Mouse (Mus musculus) hindbrain, embryonic 14.5 days (tissue): ENCODE results near the gene Lrriq3. TPM values are rescaled to one million over a fixed set of nuclear protein-coding genes. Genes with fewer than 3 reads are reported as not detected.

Experiments
- ATAC-seq: fragments of 200-750 bp; cut with Nextera tagmentation; 2 replicates; pipeline ENCODE4 v1.8.0; 2017; ENCODE audit warnings: moderate number of reproducible peaks, mild to moderate bottlenecking, moderate TSS enrichment, moderate library complexity; ENCODE audit not compliant: low FRiP score
- DNase-seq: peaks from one replicate; pipeline ENCODE4 v3.0.0-alpha.2; 2015; ENCODE audit warnings: low spot score
- H3K27ac ChIP-seq: fragments of 300-500 bp; sonication (generic); 2 replicates; pipeline ENCODE4 v1.5.1; 2014; ENCODE audit warnings: mild to moderate bottlenecking, moderate library complexity
- H3K27me3 ChIP-seq: fragments of 300-500 bp; sonication (generic); 2 replicates; pipeline ENCODE4 v1.6.1; 2014; ENCODE audit warnings: mild to moderate bottlenecking, low read length, mixed read lengths; ENCODE audit not compliant: control insufficient read depth, insufficient read depth
- H3K36me3 ChIP-seq: fragments of 300-500 bp; sonication (generic); replicated peaks from 2 replicates; pipeline ENCODE4 v1.6.1; 2014; ENCODE audit not compliant: control insufficient read depth, insufficient read depth
- H3K4me1 ChIP-seq: fragments of 300-500 bp; sonication (generic); replicated peaks from 2 replicates; pipeline ENCODE4 v1.6.1; 2014; ENCODE audit warnings: antibody characterized with exemption, low read length, mixed read lengths; ENCODE audit not compliant: control insufficient read depth, insufficient read depth
- H3K4me2 ChIP-seq: fragments of 300-500 bp; sonication (generic); replicated peaks from 2 replicates; pipeline ENCODE4 v1.6.1; 2014; ENCODE audit warnings: mild to moderate bottlenecking, moderate library complexity
- H3K4me3 ChIP-seq: fragments of 300-500 bp; sonication (generic); replicated peaks from 2 replicates; pipeline ENCODE4 v1.5.1; 2014; ENCODE audit warnings: mild to moderate bottlenecking, low read length
- H3K9ac ChIP-seq: fragments of 300-500 bp; sonication (generic); 2 replicates; pipeline ENCODE4 v1.6.1; 2014
- H3K9me3 ChIP-seq: fragments of 300-500 bp; sonication (generic); 2 replicates; pipeline ENCODE4 v1.6.1; 2016; ENCODE audit warnings: low read length; ENCODE audit not compliant: control insufficient read depth
- WGBS: fragments of 180-500 bp; shearing (Covaris S2); extraction: QIAGEN DNeasy Blood & Tissue Kit; methylation state at CpG from one replicate; pipeline ENCODE4 v1.1.7; 2014; 5-methylcytosine and 5-hydroxymethylcytosine counted together
- polyA plus RNA-seq: library from polyadenylated mRNA; unstranded; fragments of >200 nt; fragmentation: Nextera tagmentation; extraction: Ambion mirVana; gene quantifications from 2 replicates; pipeline ENCODE4 v1.2.1, GENCODE M21; 2014

Lrriq3 gene
- polyA plus RNA-seq, 1 experiment from 2014 or later = 1.3 TPM

DNA sequence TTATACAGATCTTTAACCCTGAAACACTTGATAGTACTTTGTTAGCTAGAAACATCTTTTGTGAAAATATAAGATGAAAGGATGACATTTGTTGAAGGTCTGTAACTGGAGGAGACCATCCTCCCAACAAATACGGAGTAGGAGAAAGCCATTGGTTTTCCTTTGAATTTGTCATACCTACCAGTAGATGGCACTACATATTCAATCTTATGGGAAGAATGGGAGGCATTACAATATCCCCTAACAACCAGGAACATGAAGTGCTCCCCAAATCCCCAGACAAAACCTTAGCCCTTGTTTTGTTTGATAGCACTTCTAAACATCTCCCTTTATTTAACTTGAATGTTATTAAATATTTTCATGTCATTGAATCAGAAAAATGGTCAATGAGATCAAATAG lies 141.7 kb downstream of the Lrriq3 start:
- 11% methylated on average over 1 of the region's 1 CpGs for WGBS
- peak; percentile 74 for DNase-seq
- Histone ChIP-seq H3K4me3 (no peak overlapping the region), H3K27ac (no peak overlapping the region), H3K27me3 (no peaks in the 10 kb centered on the region), H3K4me1 (no peaks in the 10 kb centered on the region), H3K9ac (no peak overlapping the region), H3K36me3 (no peaks in the 10 kb centered on the region), H3K9me3 (no peaks in the 10 kb centered on the region), H3K4me2 (no peak overlapping the region)
- peak; percentile 77; the same call in 1 of the 2 replicates for ATAC-seq

DNA sequence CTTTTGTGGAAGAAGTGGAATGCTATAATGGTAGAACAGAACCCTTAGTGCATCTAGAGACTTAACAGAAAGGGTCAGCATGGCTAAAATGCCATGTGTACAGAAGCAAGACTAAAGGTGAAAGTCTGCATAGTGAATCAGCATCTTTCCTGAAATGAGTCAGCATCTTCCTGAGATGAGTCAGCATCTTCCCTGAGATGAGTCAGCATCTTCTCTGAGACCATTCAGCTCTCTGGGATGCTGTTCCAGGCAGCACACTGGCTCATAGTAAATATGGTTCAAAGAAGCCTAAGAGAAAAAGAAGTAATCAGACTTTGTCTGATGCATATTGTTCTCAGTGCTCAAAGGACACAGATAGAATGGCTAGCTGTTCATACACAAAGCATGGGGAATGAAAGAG lies 142.3 kb downstream of the Lrriq3 start:
- H3K27ac ChIP-seq = no peak overlapping the region
- no peak overlapping the region for H3K4me2 ChIP-seq
- no peaks in the 10 kb centered on the region for H3K27me3 ChIP-seq
- DNase-seq (peak; percentile 13), ATAC-seq (no peak)
- H3K4me1 ChIP-seq = no peaks in the 10 kb centered on the region
- H3K4me3 ChIP-seq = no peak overlapping the region
- no peaks in the 10 kb centered on the region for H3K36me3 ChIP-seq
- H3K9me3 ChIP-seq = no peaks in the 10 kb centered on the region
- H3K9ac ChIP-seq = no peak overlapping the region

Other genes with a start within 250 kb of the Lrriq3 start
- 0.20 and 0.24 TPM in 2 replicates for gene Tnni3k, start 38.0 kb upstream of the Lrriq3 start, polyA plus RNA-seq
- gene Fpgt, start within 50 bp of the Lrriq3 start, polyA plus RNA-seq = 23.4 and 25.8 TPM in 2 replicates